Mouse (Mus musculus) heart, adult 8-10 months (tissue): Measurements from ENCODE around the gene Aqp2. TPM values are rescaled to one million over a fixed set of nuclear protein-coding genes. Genes with fewer than 3 reads are reported as not detected.

Experiments
- DNase-seq: peaks from one replicate; pipeline ENCODE4 v3.0.0; 2022; ENCODE audit warnings: low spot score
- total RNA-seq, 4 experiments: library from RNA; stranded (reverse); gene quantifications; 2 replicates each; pipeline ENCODE4 v1.2.4; 2022

The Aqp2 gene
- total RNA-seq, 4 experiments from 2014 or later = not detected

GRCm38 (mm10) chr15:99590429-99591084 lies 11.7 kb downstream of the Aqp2 start, which contains the start of gene Aqp5:
Aqp5 (plus strand) TSS chr15:99590782.
- no peak for DNase-seq

GRCm38 (mm10) chr15:99592177-99592576 lies 13.3 kb downstream of the Aqp2 start:
- no peak for DNase-seq

GRCm38 (mm10) chr15:99592877-99593276 lies 14.0 kb downstream of the Aqp2 start:
- DNase-seq = no peak

- DNase-seq = no peak
Measured at GRCm38 (mm10) chr15:99594951-99595350, 16.1 kb downstream of the Aqp2 start.

GRCm38 (mm10) chr15:99596056-99596687 lies 17.3 kb downstream of the Aqp2 start:
- peak; percentile 71 for DNase-seq

- DNase-seq = no peak
Measured at GRCm38 (mm10) chr15:99596841-99597240, 18.0 kb downstream of the Aqp2 start.

GRCm38 (mm10) chr15:99597596-99597995 lies 18.7 kb downstream of the Aqp2 start:
- DNase-seq = no peak

- no peak for DNase-seq
Measured at GRCm38 (mm10) chr15:99599245-99600070, 20.6 kb downstream of the Aqp2 start.

GRCm38 (mm10) chr15:99600986-99601822 lies 22.3 kb downstream of the Aqp2 start, which contains the start of gene Aqp6:
Aqp6 (plus strand) TSS chr15:99601400.
- no peak for DNase-seq

- no peak for DNase-seq
Measured at GRCm38 (mm10) chr15:99601823-99602120, 22.9 kb downstream of the Aqp2 start.

- DNase-seq = no peak
Measured at GRCm38 (mm10) chr15:99602206-99602820, 23.5 kb downstream of the Aqp2 start.

GRCm38 (mm10) chr15:99603216-99603615 lies 24.4 kb downstream of the Aqp2 start:
- DNase-seq = no peak

- no peak for DNase-seq
Measured at GRCm38 (mm10) chr15:99605595-99605994, 26.7 kb downstream of the Aqp2 start.

GRCm38 (mm10) chr15:99606515-99606914 lies 27.7 kb downstream of the Aqp2 start:
- DNase-seq = no peak

- DNase-seq = no peak
Measured at GRCm38 (mm10) chr15:99607388-99608113, 28.7 kb downstream of the Aqp2 start.

- DNase-seq = no peak
Measured at GRCm38 (mm10) chr15:99608382-99609125, 29.7 kb downstream of the Aqp2 start.

- no peak for DNase-seq
Measured at GRCm38 (mm10) chr15:99611563-99611962, 32.7 kb downstream of the Aqp2 start.

- no peak for DNase-seq
Measured at GRCm38 (mm10) chr15:99614273-99614672, 35.4 kb downstream of the Aqp2 start.

GRCm38 (mm10) chr15:99614753-99615152 lies 35.9 kb downstream of the Aqp2 start:
- peak; percentile 9 for DNase-seq

- no peak for DNase-seq
Measured at GRCm38 (mm10) chr15:99615246-99615645, 36.4 kb downstream of the Aqp2 start.
